Mouse (Mus musculus) CD8-positive naive resting alpha-beta T cell, adult 57 days (primary cell): ENCODE data around the gene Ulk3. TPM values are rescaled to one million over a fixed set of nuclear protein-coding genes. Genes with fewer than 3 reads are reported as not detected.

Source experiments
- total RNA-seq: library from RNA; stranded (reverse); gene quantifications from one replicate; pipeline ENCODE4 v1.2.4, GENCODE M21; 2023

The Ulk3 gene
- 56.8 TPM for total RNA-seq

GRCm38 (mm10) chr9:57589224-57590126, at the start of gene Ulk3:
TSS of gene Ulk3 (plus strand) at chr9:57589452.

DNA sequence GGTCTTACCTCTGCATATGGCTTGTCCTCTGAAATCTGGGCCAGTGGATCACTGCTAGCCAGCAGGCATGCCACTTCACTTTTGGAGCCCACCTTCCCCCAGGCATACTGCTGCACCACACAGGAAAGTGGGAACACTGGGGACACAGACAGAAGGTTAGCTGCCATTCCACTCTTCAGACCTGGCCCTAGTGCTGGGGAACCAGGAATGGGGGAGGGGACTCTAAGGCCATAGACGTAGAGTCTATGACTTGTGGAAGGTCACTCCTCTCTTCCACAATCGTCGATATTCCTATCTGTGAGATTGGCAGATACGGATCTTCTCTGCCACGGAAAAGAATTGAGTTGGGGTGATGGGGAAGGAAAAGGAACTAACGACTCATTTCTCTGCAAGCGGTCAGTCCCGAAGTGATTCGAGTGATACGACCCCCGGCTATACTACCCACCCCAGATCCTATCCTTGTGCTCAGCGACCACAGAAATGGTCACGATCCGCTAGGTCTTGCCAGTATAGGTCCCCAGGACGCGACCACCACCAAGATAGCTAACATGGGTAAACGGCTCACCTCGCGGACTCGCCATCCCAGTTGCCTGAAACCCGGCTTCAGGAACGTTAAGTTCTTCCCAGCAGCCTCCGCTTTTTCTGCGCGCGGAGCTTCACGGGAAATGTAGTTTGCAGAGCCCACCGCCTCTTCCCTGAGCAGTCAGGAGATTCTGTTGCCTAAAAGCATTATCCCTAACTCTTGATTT, 36.9 kb upstream of the Ulk3 start, which contains the start of gene Mpi:
Gene Mpi (minus strand): TSS at position 625 of the 749 bp plus-strand sequence.

GRCm38 (mm10) chr9:57560861-57561710, 28.2 kb upstream of the Ulk3 start, which contains the start of gene Scamp2:
TSS of gene Scamp2 (plus strand) at chr9:57560943.

GRCm38 (mm10) chr9:57606139-57606851, 17.0 kb downstream of the Ulk3 start, which contains the start of gene Cplx3:
TSS of gene Cplx3 (minus strand) at chr9:57606281.

DNA sequence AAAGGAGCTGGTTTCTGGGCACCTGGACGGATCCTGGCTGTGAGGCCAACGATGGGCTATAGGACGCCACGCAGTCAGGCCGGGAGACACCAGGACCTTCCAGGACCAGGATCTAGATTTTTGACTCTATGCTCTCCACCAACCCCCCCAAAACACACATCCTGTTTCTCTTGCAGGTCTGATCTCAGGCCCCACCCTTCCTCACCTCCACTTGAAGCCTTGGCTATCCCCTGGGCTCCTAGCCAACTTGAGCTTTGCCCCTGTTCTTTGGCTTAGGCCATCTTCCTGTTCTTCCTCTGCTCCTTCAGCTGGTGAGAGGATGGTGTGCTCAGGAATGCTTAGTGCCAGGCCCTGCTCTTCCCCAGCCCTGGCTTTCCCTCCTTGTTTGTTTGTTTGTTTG, 31.4 kb downstream of the Ulk3 start, which contains the start of gene Lman1l:
Gene Lman1l (minus strand): TSS at position 101 of the 400 bp plus-strand sequence.

Other genes with a start within 250 kb of the Ulk3 start
- gene Ppcdc, start 149.3 kb upstream of the Ulk3 start, total RNA-seq: 65.5 TPM
- not detected for gene Scamp5, start 121.4 kb upstream of the Ulk3 start, total RNA-seq
- gene Rpp25, start 85.4 kb upstream of the Ulk3 start, total RNA-seq: not detected
- gene Cox5a, start 68.2 kb upstream of the Ulk3 start, total RNA-seq: 82.0 TPM
- 15.9 TPM for gene Fam219b, start 51.9 kb upstream of the Ulk3 start, total RNA-seq
- 5.7 TPM for gene Mpi, start 36.7 kb upstream of the Ulk3 start, total RNA-seq
- gene Scamp2, start 28.5 kb upstream of the Ulk3 start, total RNA-seq: 64.9 TPM
- not detected for gene Cplx3, start 16.8 kb downstream of the Ulk3 start, total RNA-seq
- 2.6 TPM for gene Lman1l, start 31.3 kb downstream of the Ulk3 start, total RNA-seq
- 295 TPM for gene Csk, start 64.2 kb downstream of the Ulk3 start, total RNA-seq
- gene Cyp1a2, start 94.3 kb downstream of the Ulk3 start, total RNA-seq: not detected
- gene Cyp1a1, start 98.5 kb downstream of the Ulk3 start, total RNA-seq: not detected
- gene Edc3, start 119.1 kb downstream of the Ulk3 start, total RNA-seq: 19.6 TPM
- 183 TPM for gene Clk3, start 176.4 kb downstream of the Ulk3 start, total RNA-seq
- gene Arid3b, start 247.3 kb downstream of the Ulk3 start, total RNA-seq: 83.7 TPM